Mouse (Mus musculus) small intestine, adult 2 months (tissue): ENCODE results near the gene Ccl6.

Source experiments
- CTCF ChIP-seq: fragments of 200-500 bp; IDR thresholded peaks from 2 replicates; pipeline ENCODE4 v1.5.1; 2012; ENCODE audit warnings: low read depth, mild to moderate bottlenecking, control low read depth, inconsistent platforms, low read length, moderate library complexity, mixed read lengths; ENCODE audit not compliant: insufficient replicate concordance, insufficient read length; ENCODE audit errors: extremely low read depth
- POLR2A ChIP-seq: fragments of 200-500 bp; IDR thresholded peaks from 2 replicates; pipeline ENCODE4 v1.6.1; 2012; ENCODE audit warnings: low read depth, mild to moderate bottlenecking, control low read depth, inconsistent platforms, low read length, moderate library complexity

DNA sequence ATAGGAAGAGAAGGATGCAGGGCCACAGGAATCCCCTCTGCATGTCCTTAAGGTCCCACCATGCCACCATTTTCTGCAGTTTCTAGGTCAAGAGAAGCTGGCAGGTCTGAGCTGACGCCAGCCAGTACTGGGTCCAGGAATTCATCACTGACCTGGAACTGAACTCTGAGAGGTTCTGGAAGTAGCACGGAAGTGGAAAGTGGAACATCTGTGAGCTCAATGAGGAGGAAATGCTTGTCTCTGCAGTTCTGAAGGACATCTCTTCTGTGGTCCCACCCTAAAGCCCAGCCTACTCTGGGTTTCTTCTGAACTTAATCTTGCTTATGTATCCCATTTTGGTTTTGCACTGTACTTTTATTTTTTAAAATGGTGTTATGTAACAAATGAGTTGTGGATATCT lies 38.2 kb upstream of the Ccl6 start:
- TF ChIP-seq CTCF, result no peak
- no peak for TF ChIP-seq POLR2A
